Mouse (Mus musculus): Measurements from ENCODE around the gene Bcas1.

Gene Bcas1

DNA sequence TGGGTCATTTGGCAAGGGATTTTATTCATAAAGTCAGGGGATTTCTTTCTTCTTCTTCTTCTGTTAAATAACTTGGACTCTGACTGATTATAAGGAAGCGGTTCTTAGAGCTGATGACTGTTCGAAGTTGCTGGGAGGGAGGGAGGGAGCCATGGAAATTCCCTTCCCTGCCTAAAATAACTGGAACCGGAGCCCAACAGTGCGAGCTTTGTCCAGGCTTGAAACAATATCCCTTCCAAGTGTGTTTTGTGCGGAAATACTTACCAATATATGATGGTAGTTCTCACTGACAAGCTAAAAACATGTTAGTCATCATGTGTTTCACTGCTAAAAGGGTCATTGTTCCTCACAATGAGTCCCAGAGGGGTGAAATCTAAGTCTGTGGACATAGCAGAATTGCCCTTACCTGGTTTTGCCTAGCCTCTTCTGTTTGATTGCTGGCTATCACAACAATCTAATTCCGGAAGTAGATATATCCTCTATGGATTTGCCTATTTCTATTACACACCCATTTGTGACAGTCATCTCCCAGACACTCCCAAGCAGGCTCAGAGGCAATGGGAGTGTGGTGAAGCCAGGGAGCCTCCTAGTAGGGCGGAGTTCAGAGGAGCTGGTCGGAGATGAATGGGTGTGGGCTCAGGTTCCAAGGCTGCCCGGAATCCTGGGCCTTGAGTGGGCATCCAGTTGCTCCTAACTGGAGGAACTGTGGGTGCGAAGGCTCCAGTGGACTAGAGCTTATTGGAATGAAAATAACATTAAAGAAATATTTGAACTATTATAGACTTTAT lies 119.4 kb downstream of the Bcas1 start:
- DNase-seq = no peak

DNA sequence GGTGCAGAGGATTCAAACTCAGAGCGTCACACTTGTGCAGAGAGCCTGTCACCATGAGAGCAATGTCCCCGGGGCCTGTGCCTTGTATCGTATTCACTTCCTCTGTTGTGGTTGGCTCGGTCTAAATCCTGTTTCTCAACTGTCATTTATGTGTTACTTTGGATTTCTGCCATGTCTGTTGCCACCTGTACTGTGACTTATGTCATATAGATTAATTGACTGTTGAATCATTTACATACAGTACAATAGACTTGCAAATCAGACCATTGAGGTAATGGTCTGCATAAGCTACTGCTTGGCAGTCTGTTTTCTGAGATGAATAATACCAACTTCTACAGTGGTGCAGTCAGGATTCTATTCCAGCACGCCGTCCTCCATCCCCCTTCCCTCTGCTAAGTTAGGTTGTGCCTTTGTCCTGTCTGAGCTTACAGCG lies 120.0 kb downstream of the Bcas1 start:
- DNase-seq = no peak

DNA sequence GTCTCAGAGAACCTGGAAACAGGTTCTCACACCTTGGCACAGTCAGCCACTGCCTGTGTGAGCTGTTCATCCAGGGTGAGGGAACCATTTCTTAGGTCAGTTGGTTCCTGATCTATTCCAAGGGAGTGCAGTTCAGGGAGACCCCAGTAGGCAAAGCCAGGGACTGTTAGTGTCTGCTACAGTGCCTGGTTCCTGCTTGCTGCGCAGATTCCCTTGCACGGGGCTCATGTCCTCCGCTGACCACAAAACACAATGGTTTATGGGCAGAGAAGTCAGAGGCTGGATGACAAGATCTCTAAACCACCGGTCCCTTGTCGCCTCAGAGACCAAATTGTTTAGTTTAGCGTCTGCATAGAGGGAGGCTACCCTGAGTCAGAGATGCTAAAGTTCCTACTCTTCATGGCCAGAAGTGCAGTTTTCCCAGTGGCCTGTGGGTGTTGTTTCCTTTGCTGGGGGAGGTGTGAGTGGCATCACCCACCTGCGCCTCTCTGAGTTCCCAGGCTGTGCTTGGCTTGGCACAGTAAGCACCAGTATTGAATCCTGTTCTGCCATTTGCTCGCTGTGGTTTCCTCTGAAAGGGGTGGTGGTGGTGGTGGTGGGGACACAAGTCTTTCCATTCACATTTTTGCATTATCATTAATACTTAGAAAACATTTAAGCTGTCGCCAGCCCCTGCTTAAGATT lies 120.9 kb downstream of the Bcas1 start:
- no peak for DNase-seq

DNA sequence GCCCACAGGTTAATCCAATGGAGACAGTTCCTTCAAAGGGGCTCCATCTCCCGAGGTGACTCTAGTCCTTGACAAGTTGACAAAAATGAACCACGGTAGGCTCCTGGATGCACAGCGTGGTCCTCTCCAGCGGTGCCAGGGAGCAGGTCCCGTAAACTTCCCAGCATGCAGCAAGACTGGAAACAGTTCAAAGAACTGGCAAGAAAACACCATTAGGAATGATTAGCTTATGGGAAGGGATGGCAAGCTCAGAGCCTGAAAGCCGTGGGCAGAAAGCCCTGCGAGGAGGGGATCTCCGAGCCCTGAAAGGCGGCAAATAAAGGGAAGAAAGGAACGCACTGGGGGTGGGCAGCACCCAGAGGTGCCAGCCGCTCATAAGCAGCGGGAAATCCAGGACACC lies 122.9 kb downstream of the Bcas1 start:
- no peak for DNase-seq

DNA sequence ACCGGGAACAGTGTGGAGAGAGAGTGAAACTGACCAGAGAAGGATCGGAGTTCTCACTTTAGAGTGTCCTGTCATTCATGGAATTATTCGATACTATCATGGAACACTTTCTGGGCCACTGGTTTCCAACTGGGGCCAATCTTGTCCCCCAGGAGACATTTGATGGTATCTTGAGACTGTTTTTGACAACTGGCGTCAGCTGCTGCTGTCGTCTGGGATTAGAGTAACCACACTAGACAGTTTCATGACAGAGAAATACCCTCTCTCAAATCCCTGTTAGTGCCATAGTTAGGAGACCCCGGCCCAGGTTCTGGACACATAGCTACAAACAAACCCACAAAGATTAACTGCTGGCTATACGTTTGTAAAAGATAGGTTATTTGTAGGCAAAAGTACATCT lies 124.0 kb downstream of the Bcas1 start:
- no peak for DNase-seq

DNA sequence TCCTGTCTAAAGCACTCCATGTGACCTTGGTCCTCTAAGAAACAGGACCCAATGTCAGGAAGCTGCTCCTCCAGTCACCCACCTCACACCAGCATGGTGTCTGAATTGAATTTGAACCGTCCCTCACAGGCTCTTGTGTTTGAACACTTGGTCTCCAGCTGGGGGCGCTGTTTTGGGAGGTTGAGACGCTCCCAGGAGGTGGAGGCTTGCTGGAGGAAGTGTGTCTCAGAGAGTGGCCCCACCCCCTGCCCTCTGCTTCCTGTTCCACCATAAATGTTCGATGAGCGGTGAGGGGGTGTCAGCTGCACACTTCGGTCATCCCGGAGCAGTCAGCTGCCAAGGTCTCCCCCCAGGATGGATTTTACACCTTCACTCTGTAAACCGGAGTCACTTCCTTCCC lies 124.8 kb downstream of the Bcas1 start:
- no peak for DNase-seq
